Mouse (Mus musculus) intestine, embryonic 16.5 days (tissue): ENCODE measurements around the gene Fgfrl1. TPM values are rescaled to one million over a fixed set of nuclear protein-coding genes. Genes with fewer than 3 reads are reported as not detected.

Experiments used
- polyA plus RNA-seq: library from polyadenylated mRNA; unstranded; fragments of >200 nt; fragmentation: Nextera tagmentation; extraction: Ambion mirVana; gene quantifications from 2 replicates; pipeline ENCODE4 v1.2.1, GENCODE M21; 2015

Fgfrl1 gene
- polyA plus RNA-seq, 1 experiment from 2014 or later = 8.5 TPM

Other genes with a start within 250 kb of the Fgfrl1 start
- 0.38 and 0.55 TPM in 2 replicates for gene Mfsd7a, start 243.5 kb upstream of the Fgfrl1 start, polyA plus RNA-seq
- 12.7 and 15.5 TPM in 2 replicates for gene Pcgf3, start 231.2 kb upstream of the Fgfrl1 start, polyA plus RNA-seq
- gene Cplx1, start 142.4 kb upstream of the Fgfrl1 start, polyA plus RNA-seq = 2.3 and 2.7 TPM in 2 replicates
- gene Gak, start 62.6 kb upstream of the Fgfrl1 start, polyA plus RNA-seq = 75.7 and 85.1 TPM in 2 replicates
- gene Tmem175, start 62.6 kb upstream of the Fgfrl1 start, polyA plus RNA-seq = 31.7 and 31.9 TPM in 2 replicates
- gene Idua, start 32.1 kb upstream of the Fgfrl1 start, polyA plus RNA-seq = 11.3 and 11.9 TPM in 2 replicates
- gene Dgkq, start 22.7 kb upstream of the Fgfrl1 start, polyA plus RNA-seq = 11.3 and 14.0 TPM in 2 replicates
- gene Slc26a1, start 16.8 kb upstream of the Fgfrl1 start, polyA plus RNA-seq = 8.0 and 9.7 TPM in 2 replicates
- 0.43 and 1.1 TPM in 2 replicates for gene Rnf212, start 82.6 kb downstream of the Fgfrl1 start, polyA plus RNA-seq
- gene Tmed11, start 103.0 kb downstream of the Fgfrl1 start, polyA plus RNA-seq = 2.3 and 4.0 TPM in 2 replicates
- gene Vmn2r8, start 116.5 kb downstream of the Fgfrl1 start, polyA plus RNA-seq = 0.02 TPM in 1 of 2 replicates, not detected in the other
- gene Vmn2r9, start 160.2 kb downstream of the Fgfrl1 start, polyA plus RNA-seq = not detected in 2 replicates